Mouse (Mus musculus) retina, embryonic 14.5 days (tissue): ENCODE results near the gene Vmn2r103.

Source experiments
- DNase-seq: peaks from one replicate; pipeline ENCODE4 v3.0.0-alpha.2; 2015; ENCODE audit warnings: low spot score

The Vmn2r103 gene

DNA sequence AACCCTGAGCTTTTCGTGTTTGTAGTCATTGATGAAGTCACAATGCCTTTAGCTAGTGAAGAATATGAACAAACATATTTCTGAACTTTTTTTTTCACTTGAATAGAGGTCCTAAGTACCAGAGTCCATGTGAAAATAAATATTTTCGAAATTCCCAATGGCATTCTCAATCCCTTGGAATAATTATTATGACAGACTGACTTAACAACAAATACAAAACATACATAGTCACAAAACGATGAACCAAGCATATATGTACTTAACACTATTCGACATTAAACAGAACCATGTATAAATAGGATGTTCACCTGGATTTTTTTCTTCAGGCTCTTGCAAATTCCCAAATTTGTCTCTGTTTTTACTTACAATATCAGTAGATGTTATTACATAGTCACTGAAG, at the start of gene Vmn2r103:
Gene Vmn2r103 (plus strand): TSS at position 301 of the 400 bp plus-strand sequence.
- no peak for DNase-seq

DNA sequence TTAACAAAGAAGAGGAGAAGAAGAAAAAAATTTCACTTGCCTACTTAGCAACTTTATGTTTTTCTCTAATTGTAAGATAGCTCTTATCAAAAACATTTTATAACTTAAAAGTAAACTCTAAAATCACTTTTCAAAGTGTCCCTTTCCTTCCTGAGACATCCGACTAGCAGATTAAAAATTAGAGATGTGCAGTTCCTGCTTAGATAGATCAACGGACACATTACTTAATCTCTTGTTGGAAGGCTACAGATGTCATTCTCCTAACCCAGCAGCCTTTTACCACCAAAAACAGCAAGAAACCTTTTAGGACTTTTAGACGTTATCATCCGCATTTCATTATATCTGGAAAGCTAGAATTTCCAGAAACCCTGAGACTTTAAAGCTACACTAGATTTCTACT, 5.8 kb downstream of the Vmn2r103 start:
- no peak for DNase-seq

- no peak for DNase-seq
These were observed 16.1 kb downstream of the Vmn2r103 start for GRCm38 (mm10) chr17:19789248-19789647.
